Mouse (Mus musculus) heart, embryonic 13.5 days (tissue): ENCODE measurements around the gene Atp8a2. TPM values are rescaled to one million over a fixed set of nuclear protein-coding genes. Genes with fewer than 3 reads are reported as not detected.

Source experiments
- ATAC-seq: fragments of 200-750 bp; cut with Nextera tagmentation; 2 replicates; pipeline ENCODE4 v1.8.0; 2017; ENCODE audit warnings: moderate TSS enrichment; ENCODE audit not compliant: insufficient number of reproducible peaks, low FRiP score, low TSS enrichment; ENCODE audit errors: extremely low read depth
- H3K27ac ChIP-seq: fragments of 300-500 bp; sonication (generic); replicated peaks from 2 replicates; pipeline ENCODE4 v1.5.1; 2015; ENCODE audit warnings: moderate library complexity, mild to moderate bottlenecking, inconsistent platforms
- H3K27me3 ChIP-seq: fragments of 300-500 bp; sonication (generic); replicated peaks from 2 replicates; pipeline ENCODE4 v1.6.1; 2015; ENCODE audit warnings: mild to moderate bottlenecking, inconsistent platforms
- H3K36me3 ChIP-seq: fragments of 300-500 bp; sonication (generic); 2 replicates; pipeline ENCODE4 v1.6.1; 2015; ENCODE audit warnings: mild to moderate bottlenecking, inconsistent platforms
- H3K4me1 ChIP-seq: fragments of 300-500 bp; sonication (generic); 2 replicates; pipeline ENCODE4 v1.6.1; 2015; ENCODE audit warnings: inconsistent platforms
- H3K4me2 ChIP-seq: fragments of 300-500 bp; sonication (generic); 2 replicates; pipeline ENCODE4 v1.6.1; 2015; ENCODE audit warnings: inconsistent platforms, mild to moderate bottlenecking, moderate library complexity
- H3K4me3 ChIP-seq: fragments of 300-500 bp; sonication (generic); 2 replicates; pipeline ENCODE4 v1.5.1; 2015; ENCODE audit warnings: moderate library complexity, mild to moderate bottlenecking, inconsistent platforms
- H3K9ac ChIP-seq: fragments of 300-500 bp; sonication (generic); 2 replicates; pipeline ENCODE4 v1.6.1; 2015; ENCODE audit warnings: inconsistent platforms, mild to moderate bottlenecking, moderate library complexity
- H3K9me3 ChIP-seq: fragments of 300-500 bp; sonication (generic); 2 replicates; pipeline ENCODE4 v1.6.1; 2016; ENCODE audit warnings: inconsistent platforms
- WGBS: fragments of 180-500 bp; shearing (Covaris S2); methylation state at CpG from one replicate; pipeline ENCODE4 v1.1.7; 2015; ENCODE audit warnings: mixed read lengths; 5-methylcytosine and 5-hydroxymethylcytosine counted together
- polyA plus RNA-seq: library from polyadenylated mRNA; unstranded; fragments of >200 nt; fragmentation: Nextera tagmentation; extraction: Ambion mirVana; gene quantifications from 2 replicates; pipeline ENCODE4 v1.2.1, GENCODE M21; 2015

Gene Atp8a2
- polyA plus RNA-seq, 1 experiment from 2014 or later: 6.7 TPM

GRCm38 (mm10) chr14:60015891-60016290 lies 181.1 kb downstream of the Atp8a2 start:
- Histone ChIP-seq H3K36me3 (no peaks in the 10 kb centered on the region), H3K4me2 (no peak overlapping the region), H3K27ac (no peak overlapping the region), H3K9ac (no peak overlapping the region), H3K4me1 (no peaks in the 10 kb centered on the region), H3K9me3 (no peaks in the 10 kb centered on the region), H3K4me3 (no peak overlapping the region), H3K27me3 (no peaks in the 10 kb centered on the region)
- WGBS: 29% methylated on average over 4 of the region's 4 CpGs
- ATAC-seq: no peak

- Histone ChIP-seq H3K4me1 (no peaks in the 10 kb centered on the region), H3K27me3 (no peaks in the 10 kb centered on the region), H3K9ac (no peak overlapping the region), H3K9me3 (no peaks in the 10 kb centered on the region), H3K27ac (no peak overlapping the region), H3K4me3 (no peak overlapping the region), H3K36me3 (no peaks in the 10 kb centered on the region), H3K4me2 (no peak overlapping the region)
- ATAC-seq: no peak
- WGBS: 86% methylated on average over 1 of the region's 1 CpGs
Measured at GRCm38 (mm10) chr14:60001801-60002200, 195.2 kb downstream of the Atp8a2 start.

- Histone ChIP-seq H3K4me3 (no peak overlapping the region), H3K4me1 (no peaks in the 10 kb centered on the region), H3K9me3 (no peaks in the 10 kb centered on the region), H3K27me3 (no peaks in the 10 kb centered on the region), H3K36me3 (no peaks in the 10 kb centered on the region), H3K27ac (no peak overlapping the region), H3K9ac (no peak overlapping the region), H3K4me2 (no peak overlapping the region)
- no peak for ATAC-seq
- 50% methylated on average over 5 of the region's 5 CpGs for WGBS
Measured at GRCm38 (mm10) chr14:59988860-59989259, 208.1 kb downstream of the Atp8a2 start.

- WGBS: 89% methylated on average over 3 of the region's 3 CpGs
- no peaks in the 10 kb centered on the region for H3K27me3 ChIP-seq
- H3K9me3 ChIP-seq: no peaks in the 10 kb centered on the region
- no peak overlapping the region for H3K4me3 ChIP-seq
- H3K36me3 ChIP-seq: no peaks in the 10 kb centered on the region
- H3K4me1 ChIP-seq: no peaks in the 10 kb centered on the region
- no peak overlapping the region for H3K9ac ChIP-seq
- H3K4me2 ChIP-seq: no peak overlapping the region
- no peak overlapping the region for H3K27ac ChIP-seq
- no peak for ATAC-seq
Measured at GRCm38 (mm10) chr14:59987975-59988374, 209.0 kb downstream of the Atp8a2 start.

GRCm38 (mm10) chr14:59978007-59978406 lies 219.0 kb downstream of the Atp8a2 start:
- Histone ChIP-seq H3K9me3 (no peaks in the 10 kb centered on the region), H3K4me2 (no peak overlapping the region), H3K36me3 (no peaks in the 10 kb centered on the region), H3K27me3 (no peaks in the 10 kb centered on the region), H3K9ac (no peak overlapping the region), H3K27ac (no peak overlapping the region), H3K4me3 (no peak overlapping the region), H3K4me1 (peaks cover 5% of the 10 kb centered on the region; the same call in 1 of the 2 replicates)
- 71% methylated on average over 2 of the region's 2 CpGs for WGBS
- ATAC-seq: no peak

- no peak overlapping the region for H3K4me3 ChIP-seq
- WGBS: 74% methylated on average over 5 of the region's 5 CpGs
- no peaks in the 10 kb centered on the region for H3K4me1 ChIP-seq
- no peak for ATAC-seq
- no peaks in the 10 kb centered on the region for H3K9me3 ChIP-seq
- no peaks in the 10 kb centered on the region for H3K36me3 ChIP-seq
- H3K27me3 ChIP-seq: no peaks in the 10 kb centered on the region
- H3K9ac ChIP-seq: no peak overlapping the region
- no peak overlapping the region for H3K27ac ChIP-seq
- no peak overlapping the region for H3K4me2 ChIP-seq
Measured at GRCm38 (mm10) chr14:59971221-59971730, 225.7 kb downstream of the Atp8a2 start.

GRCm38 (mm10) chr14:59969485-59970134 lies 227.4 kb downstream of the Atp8a2 start:
- Histone ChIP-seq H3K27me3 (no peaks in the 10 kb centered on the region), H3K4me1 (no peaks in the 10 kb centered on the region), H3K9ac (no peak overlapping the region), H3K4me2 (no peak overlapping the region), H3K9me3 (no peaks in the 10 kb centered on the region), H3K36me3 (no peaks in the 10 kb centered on the region), H3K27ac (no peak overlapping the region), H3K4me3 (no peak overlapping the region)
- 54% methylated on average over 7 of the region's 7 CpGs for WGBS
- ATAC-seq: no peak

GRCm38 (mm10) chr14:59967847-59968550 lies 229.0 kb downstream of the Atp8a2 start:
- no peaks in the 10 kb centered on the region for H3K4me1 ChIP-seq
- ATAC-seq: no peak
- no peak overlapping the region for H3K4me2 ChIP-seq
- no peak overlapping the region for H3K9ac ChIP-seq
- H3K9me3 ChIP-seq: no peaks in the 10 kb centered on the region
- H3K27me3 ChIP-seq: no peaks in the 10 kb centered on the region
- H3K36me3 ChIP-seq: no peaks in the 10 kb centered on the region
- no peak overlapping the region for H3K4me3 ChIP-seq
- WGBS: 72% methylated on average over 8 of the region's 8 CpGs
- no peak overlapping the region for H3K27ac ChIP-seq

DNA sequence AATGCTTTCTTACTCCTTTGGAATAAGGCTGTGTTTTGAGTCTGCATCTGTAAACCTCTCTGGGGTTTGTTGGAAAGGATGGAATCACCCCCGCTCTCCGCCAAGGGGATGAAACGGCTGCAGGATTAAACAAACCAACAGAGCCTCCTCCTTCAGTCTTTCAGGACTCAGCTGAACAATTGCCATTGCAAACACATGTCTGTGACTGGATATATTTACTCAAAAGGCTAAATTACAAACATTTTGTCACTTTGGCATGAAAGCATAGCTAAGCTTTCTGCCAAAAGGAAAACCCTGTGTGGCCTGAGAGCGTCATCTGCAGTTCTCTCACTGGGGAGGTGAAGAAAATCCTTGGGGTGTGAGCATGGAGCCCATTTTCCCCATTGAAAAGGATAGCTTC lies 230.0 kb downstream of the Atp8a2 start:
- H3K27me3 ChIP-seq: no peaks in the 10 kb centered on the region
- no peak overlapping the region for H3K4me2 ChIP-seq
- no peak overlapping the region for H3K4me3 ChIP-seq
- no peaks in the 10 kb centered on the region for H3K36me3 ChIP-seq
- H3K9ac ChIP-seq: no peak overlapping the region
- no peak for ATAC-seq
- H3K4me1 ChIP-seq: no peaks in the 10 kb centered on the region
- no peak overlapping the region for H3K27ac ChIP-seq
- 74% methylated on average over 4 of the region's 4 CpGs for WGBS
- no peaks in the 10 kb centered on the region for H3K9me3 ChIP-seq

DNA sequence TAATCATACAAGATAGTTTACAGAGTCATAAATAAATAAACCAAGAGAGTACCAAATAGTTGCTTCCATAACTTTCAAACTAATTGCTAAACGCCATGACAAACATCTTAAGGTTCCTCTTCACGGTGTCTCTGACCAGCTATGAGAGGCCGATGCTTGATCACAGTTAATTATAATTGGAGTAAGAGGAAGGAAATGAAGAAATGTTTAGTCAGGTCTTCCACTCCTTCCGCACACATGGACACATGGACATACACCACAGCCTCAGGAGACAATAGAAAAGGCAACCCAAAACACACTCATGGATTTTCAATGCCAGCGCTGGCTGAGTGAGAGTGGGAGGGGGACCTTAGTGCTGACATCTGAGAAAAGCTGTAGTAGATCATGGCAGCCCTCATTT lies 232.4 kb downstream of the Atp8a2 start:
- no peak overlapping the region for H3K4me2 ChIP-seq
- no peaks in the 10 kb centered on the region for H3K27me3 ChIP-seq
- peaks cover 14% of the 10 kb centered on the region for H3K4me1 ChIP-seq
- no peak for ATAC-seq
- H3K27ac ChIP-seq: no peak overlapping the region
- no peaks in the 10 kb centered on the region for H3K36me3 ChIP-seq
- no peak overlapping the region for H3K4me3 ChIP-seq
- no peaks in the 10 kb centered on the region for H3K9me3 ChIP-seq
- H3K9ac ChIP-seq: no peak overlapping the region
- WGBS: 84% methylated on average over 5 of the region's 5 CpGs

DNA sequence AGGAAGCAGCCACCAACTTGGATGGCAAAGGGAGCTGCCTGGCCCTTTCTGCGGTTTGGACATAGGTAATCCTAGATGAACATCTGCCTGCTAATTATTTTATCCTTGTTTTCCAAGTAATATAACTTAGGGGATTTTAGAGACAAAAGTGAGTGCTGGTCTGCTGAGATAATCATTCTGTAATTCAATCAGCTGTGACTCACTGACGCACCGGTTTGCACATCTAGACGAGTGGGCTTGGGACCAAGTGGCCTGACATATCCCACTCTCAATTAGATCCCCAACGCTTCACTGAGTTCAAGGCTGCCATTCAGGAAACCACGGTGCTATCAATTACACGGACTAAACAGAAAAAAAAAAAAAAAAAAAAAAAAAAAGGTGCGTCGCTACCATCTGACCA lies 236.0 kb downstream of the Atp8a2 start:
- Histone ChIP-seq H3K9me3 (no peaks in the 10 kb centered on the region), H3K4me3 (no peak overlapping the region), H3K4me2 (no peak overlapping the region), H3K9ac (no peak overlapping the region), H3K36me3 (no peaks in the 10 kb centered on the region), H3K27me3 (no peaks in the 10 kb centered on the region), H3K4me1 (peaks cover 18% of the 10 kb centered on the region), H3K27ac (no peak overlapping the region)
- 48% methylated on average over 9 of the region's 9 CpGs for WGBS
- no peak for ATAC-seq
